Mouse (Mus musculus) liver, embryonic 15.5 days (tissue): Measurements from ENCODE around the gene Trappc2l. TPM values are rescaled to one million over a fixed set of nuclear protein-coding genes. Genes with fewer than 3 reads are reported as not detected.

ENCODE experiments used
- ATAC-seq: fragments of 200-750 bp; cut with Nextera tagmentation; 2 replicates; pipeline ENCODE4 v1.8.0; 2017; ENCODE audit warnings: moderate number of reproducible peaks, mild to moderate bottlenecking, moderate library complexity; ENCODE audit not compliant: insufficient read depth
- H3K27ac ChIP-seq: fragments of 300-500 bp; sonication (generic); replicated peaks from 2 replicates; pipeline ENCODE4 v1.5.1; 2015; ENCODE audit warnings: mild to moderate bottlenecking, inconsistent platforms
- H3K27me3 ChIP-seq: fragments of 300-500 bp; sonication (generic); 2 replicates; pipeline ENCODE4 v1.6.1; 2015; ENCODE audit warnings: mild to moderate bottlenecking, inconsistent platforms
- H3K36me3 ChIP-seq: fragments of 300-500 bp; sonication (generic); replicated peaks from 2 replicates; pipeline ENCODE4 v1.6.1; 2015; ENCODE audit warnings: moderate library complexity, mild to moderate bottlenecking, inconsistent platforms
- H3K4me1 ChIP-seq: fragments of 300-500 bp; sonication (generic); replicated peaks from 2 replicates; pipeline ENCODE4 v1.6.1; 2015; ENCODE audit warnings: inconsistent platforms
- H3K4me2 ChIP-seq: fragments of 300-500 bp; sonication (generic); 2 replicates; pipeline ENCODE4 v1.6.1; 2015; ENCODE audit warnings: moderate library complexity, mild to moderate bottlenecking, inconsistent platforms
- H3K4me3 ChIP-seq: fragments of 300-500 bp; sonication (generic); replicated peaks from 2 replicates; pipeline ENCODE4 v1.5.1; 2015; ENCODE audit warnings: mild to moderate bottlenecking, inconsistent platforms
- H3K9ac ChIP-seq: fragments of 300-500 bp; sonication (generic); 2 replicates; pipeline ENCODE4 v1.6.1; 2015; ENCODE audit warnings: moderate library complexity, mild to moderate bottlenecking, inconsistent platforms
- H3K9me3 ChIP-seq: fragments of 300-500 bp; sonication (generic); replicated peaks from 2 replicates; pipeline ENCODE4 v1.6.1; 2016; ENCODE audit warnings: inconsistent platforms
- WGBS: fragments of 180-500 bp; shearing (Covaris S2); methylation state at CpG from one replicate; pipeline ENCODE4 v1.1.7; 2015; ENCODE audit warnings: mixed read lengths; ENCODE audit not compliant: insufficient replicate concordance; 5-methylcytosine and 5-hydroxymethylcytosine counted together
- polyA plus RNA-seq: library from polyadenylated mRNA; unstranded; fragments of >200 nt; fragmentation: Nextera tagmentation; extraction: Ambion mirVana; gene quantifications from 2 replicates; pipeline ENCODE4 v1.2.1, GENCODE M21; 2015

Gene Trappc2l
- polyA plus RNA-seq, 1 experiment from 2014 or later, result 24.2 TPM

DNA sequence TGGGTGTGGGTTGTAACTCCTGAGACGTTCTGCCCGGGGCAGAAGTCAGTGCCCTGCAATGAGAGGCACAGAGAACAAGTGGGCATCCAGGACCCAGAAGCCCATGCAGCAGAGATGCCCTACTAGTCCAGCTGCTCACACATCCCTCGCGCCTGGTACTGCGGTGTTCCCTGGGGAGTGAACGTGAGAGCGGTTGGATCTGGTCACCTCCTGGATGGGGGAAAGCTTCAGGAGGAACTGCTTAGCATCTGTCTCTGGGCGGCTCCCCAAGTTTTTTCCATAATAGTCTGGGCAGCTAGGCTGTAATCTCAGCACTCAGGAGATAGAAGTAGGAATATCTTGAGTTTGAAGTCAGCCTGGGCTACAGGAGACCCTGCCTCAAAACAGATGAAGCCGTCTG lies 26.5 kb upstream of the Trappc2l start:
- 81% methylated on average over 9 of the region's 9 CpGs for WGBS
- Histone ChIP-seq H3K4me3 (no peak overlapping the region), H3K9ac (no peak overlapping the region), H3K4me2 (no peak overlapping the region), H3K27ac (no peak overlapping the region), H3K9me3 (no peaks in the 10 kb centered on the region), H3K4me1 (peaks cover 19% of the 10 kb centered on the region), H3K27me3 (no peaks in the 10 kb centered on the region), H3K36me3 (no peaks in the 10 kb centered on the region)
- no peak for ATAC-seq

DNA sequence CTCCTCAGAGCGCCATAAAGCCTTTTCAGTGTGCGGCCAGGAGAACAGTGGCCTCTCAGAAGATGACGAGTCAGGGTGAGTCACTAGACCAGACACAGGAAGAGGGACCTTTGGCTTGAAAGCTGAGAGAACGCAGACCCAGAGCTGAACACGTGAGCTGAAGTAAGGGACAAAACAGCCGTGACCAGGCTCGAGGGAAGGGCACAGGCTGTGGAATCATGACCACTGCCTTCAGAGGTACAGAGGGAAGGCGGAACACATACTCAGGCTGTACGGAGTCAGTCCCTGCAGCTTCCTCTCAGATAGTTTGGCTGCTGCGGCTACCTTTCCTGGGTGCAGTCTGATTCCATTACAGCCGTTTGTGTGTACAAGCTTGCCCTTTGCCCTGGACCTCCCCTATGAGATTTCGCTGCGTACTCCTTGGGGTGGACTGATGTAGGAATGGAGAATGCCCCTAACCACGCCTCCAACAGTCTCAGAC lies 26.0 kb upstream of the Trappc2l start:
- no peak; the same call in 1 of the 2 replicates for ATAC-seq
- Histone ChIP-seq H3K9ac (no peak overlapping the region), H3K4me3 (no peak overlapping the region), H3K9me3 (no peaks in the 10 kb centered on the region), H3K27me3 (no peaks in the 10 kb centered on the region), H3K36me3 (no peaks in the 10 kb centered on the region), H3K4me1 (peaks cover 19% of the 10 kb centered on the region), H3K27ac (no peak overlapping the region), H3K4me2 (peak overlapping the region; percentile 20)
- 45% methylated on average over 14 of the region's 14 CpGs for whole genome bisulfite sequencing

- Histone ChIP-seq H3K36me3 (no peaks in the 10 kb centered on the region), H3K4me3 (no peak overlapping the region), H3K27me3 (no peaks in the 10 kb centered on the region), H3K4me2 (no peak overlapping the region), H3K4me1 (peaks cover 19% of the 10 kb centered on the region), H3K9ac (no peak overlapping the region), H3K9me3 (no peaks in the 10 kb centered on the region), H3K27ac (no peak overlapping the region)
- no peak for ATAC-seq
- 65% methylated on average over 7 of the region's 7 CpGs for WGBS
These were observed 25.3 kb upstream of the Trappc2l start for GRCm38 (mm10) chr8:122586171-122586570.

DNA sequence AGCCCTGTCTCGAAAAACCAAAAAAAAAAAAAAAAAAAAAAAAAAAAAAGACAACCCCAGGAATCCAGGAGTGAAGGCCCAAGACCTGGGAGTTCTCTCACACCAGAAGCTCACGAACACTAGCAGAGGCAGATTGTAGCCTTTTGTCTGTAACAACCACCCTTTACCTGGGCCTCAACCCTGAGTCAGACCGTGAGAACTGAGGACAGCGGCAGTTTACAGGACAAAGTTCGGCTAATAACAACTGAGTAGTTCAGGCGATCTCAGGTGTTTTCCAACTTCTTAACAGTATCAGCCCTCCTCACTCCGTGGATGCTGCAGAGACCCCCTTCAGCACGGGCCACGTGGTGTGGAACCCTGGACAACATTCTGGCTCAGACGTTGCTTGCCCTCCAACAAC lies 24.7 kb upstream of the Trappc2l start:
- no peak for ATAC-seq
- no peak overlapping the region for H3K27ac ChIP-seq

DNA sequence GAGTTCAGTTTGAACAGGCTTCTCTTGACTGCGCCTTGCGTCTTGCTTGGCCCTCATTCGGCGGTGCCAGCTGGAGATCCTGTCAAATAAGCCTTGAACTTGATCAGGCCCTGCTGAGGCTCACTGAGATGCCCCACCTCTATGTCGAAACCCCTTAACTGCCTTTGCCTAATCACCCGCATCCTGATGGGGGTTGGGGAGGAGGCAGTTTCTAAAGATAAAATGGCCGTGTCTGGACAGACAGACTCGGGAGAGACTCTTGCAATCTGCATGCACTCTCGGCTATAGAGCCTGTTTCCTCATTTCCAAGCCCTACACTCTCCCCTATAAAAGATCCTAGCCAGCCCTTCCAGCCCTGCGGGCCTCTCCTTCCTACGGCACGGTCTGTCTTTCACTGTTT lies 18.2 kb upstream of the Trappc2l start:
- no peak overlapping the region for H3K9ac ChIP-seq
- no peaks in the 10 kb centered on the region for H3K9me3 ChIP-seq
- peak overlapping the region; percentile 55 for H3K27ac ChIP-seq
- 0 out of 2 replicates have a peak, but pooled peaks cover 4% of the 10 kb centered on the region for H3K36me3 ChIP-seq
- no peak overlapping the region for H3K4me3 ChIP-seq
- no peaks in the 10 kb centered on the region for H3K27me3 ChIP-seq
- H3K4me2 ChIP-seq, result peak overlapping the region; percentile 10; the same call in 1 of the 2 replicates
- ATAC-seq, result no peak
- 45% methylated on average over 12 of the region's 12 CpGs for WGBS
- peaks cover 12% of the 10 kb centered on the region for H3K4me1 ChIP-seq

More for the DNA sequence above, 24.7 kb upstream of the Trappc2l start:
- H3K4me3 ChIP-seq, result no peak overlapping the region
- H3K9ac ChIP-seq, result no peak overlapping the region
- no peaks in the 10 kb centered on the region for H3K9me3 ChIP-seq
- H3K4me1 ChIP-seq, result peaks cover 19% of the 10 kb centered on the region
- no peaks in the 10 kb centered on the region for H3K27me3 ChIP-seq
- no peak overlapping the region for H3K4me2 ChIP-seq
- H3K36me3 ChIP-seq, result no peaks in the 10 kb centered on the region
- 77% methylated on average over 10 of the region's 10 CpGs for WGBS

DNA sequence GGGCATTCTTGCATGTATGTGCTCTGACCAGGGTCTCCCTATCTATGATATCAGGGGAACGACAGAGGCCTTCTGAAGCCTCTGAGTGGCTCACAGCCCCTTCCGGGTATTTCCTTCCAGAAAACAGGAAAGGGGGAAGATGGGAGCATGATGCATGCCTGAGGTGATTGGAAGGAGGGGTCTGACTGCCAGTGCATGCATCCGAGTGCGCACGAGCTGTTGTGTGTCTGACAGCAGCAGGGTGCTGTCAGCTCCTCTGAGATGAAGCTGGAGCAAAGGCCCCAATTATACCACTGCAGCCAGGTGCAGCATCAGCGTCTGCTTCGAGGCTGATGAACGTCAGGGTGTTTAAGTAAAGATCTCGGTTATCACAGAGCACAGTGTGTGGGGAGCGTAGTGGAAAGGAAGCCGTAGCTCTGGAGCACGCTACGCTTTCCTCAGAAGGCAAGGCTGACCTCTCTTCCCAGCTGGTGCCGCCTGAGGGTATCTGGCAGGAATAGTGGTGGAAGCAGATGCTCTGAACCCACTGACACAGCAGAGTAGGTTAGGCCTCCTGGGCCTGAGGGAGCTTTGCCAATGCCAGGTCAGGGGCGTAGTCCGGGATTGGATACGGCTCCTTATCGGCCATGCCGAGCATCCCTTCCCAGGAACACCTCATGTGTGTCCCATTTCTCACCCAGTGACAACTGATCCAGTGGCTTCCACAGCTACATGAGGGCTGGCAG lies 17.5 kb upstream of the Trappc2l start:
- no peak for ATAC-seq
- Histone ChIP-seq H3K4me2 (peak overlapping the region; percentile 10; the same call in 1 of the 2 replicates), H3K4me3 (no peak overlapping the region), H3K9ac (no peak overlapping the region), H3K27me3 (no peaks in the 10 kb centered on the region), H3K27ac (peak overlapping the region; percentile 55), H3K9me3 (no peaks in the 10 kb centered on the region), H3K36me3 (peaks cover 11% of the 10 kb centered on the region; the same call in 1 of the 2 replicates), H3K4me1 (peaks cover 12% of the 10 kb centered on the region)
- WGBS, result 74% methylated on average over 19 of the region's 19 CpGs

- Histone ChIP-seq H3K4me1 (peaks cover 12% of the 10 kb centered on the region), H3K4me2 (no peak overlapping the region; the same call in 1 of the 2 replicates), H3K4me3 (no peak overlapping the region), H3K27me3 (no peaks in the 10 kb centered on the region), H3K36me3 (peaks cover 15% of the 10 kb centered on the region; the same call in 1 of the 2 replicates), H3K27ac (no peak overlapping the region; the same call in 1 of the 2 replicates), H3K9ac (no peak overlapping the region), H3K9me3 (no peaks in the 10 kb centered on the region)
- no peak for ATAC-seq
- 28% methylated on average over 4 of the region's 4 CpGs for WGBS
These were observed 15.4 kb upstream of the Trappc2l start for GRCm38 (mm10) chr8:122596031-122596430.

GRCm38 (mm10) chr8:122600666-122601065 lies 10.8 kb upstream of the Trappc2l start:
- no peak overlapping the region for H3K27ac ChIP-seq
- no peaks in the 10 kb centered on the region for H3K27me3 ChIP-seq
- H3K4me1 ChIP-seq, result no peaks in the 10 kb centered on the region; the same call in 1 of the 2 replicates
- H3K4me2 ChIP-seq, result no peak overlapping the region
- no peaks in the 10 kb centered on the region for H3K9me3 ChIP-seq
- 79% methylated on average over 9 of the region's 9 CpGs for WGBS
- H3K4me3 ChIP-seq, result no peak overlapping the region
- ATAC-seq, result no peak
- peaks cover 15% of the 10 kb centered on the region; the same call in 1 of the 2 replicates for H3K36me3 ChIP-seq
- H3K9ac ChIP-seq, result no peak overlapping the region

- no peak overlapping the region for H3K4me2 ChIP-seq
- 42% methylated on average over 1 of the region's 1 CpGs for WGBS
- H3K9me3 ChIP-seq, result no peaks in the 10 kb centered on the region
- H3K36me3 ChIP-seq, result no peaks in the 10 kb centered on the region
- no peaks in the 10 kb centered on the region for H3K27me3 ChIP-seq
- ATAC-seq, result no peak
- H3K9ac ChIP-seq, result no peak overlapping the region
- no peak overlapping the region for H3K4me3 ChIP-seq
- H3K27ac ChIP-seq, result no peak overlapping the region
- peaks cover 3% of the 10 kb centered on the region; the same call in 1 of the 2 replicates for H3K4me1 ChIP-seq
These were observed 6.8 kb upstream of the Trappc2l start for GRCm38 (mm10) chr8:122604640-122605039.

DNA sequence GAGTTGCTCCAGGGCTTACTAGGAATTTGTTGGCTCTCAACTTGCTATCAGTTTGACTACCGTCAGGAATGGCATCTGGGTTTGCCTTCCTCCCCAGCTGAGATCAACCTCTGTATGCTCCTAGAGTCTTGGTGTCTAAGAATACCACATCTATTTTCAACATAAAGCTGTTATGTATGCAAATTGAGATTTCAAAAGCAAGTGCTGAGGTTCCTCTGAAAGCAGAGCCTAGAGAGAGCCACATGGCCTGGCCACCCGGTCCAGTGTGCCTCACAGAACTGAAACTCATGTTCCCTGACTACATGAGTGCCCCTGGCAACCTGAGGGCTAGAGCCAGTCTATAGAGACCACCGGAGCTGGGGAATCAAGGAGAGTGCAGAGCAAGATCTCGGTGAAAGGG lies 6.1 kb upstream of the Trappc2l start:
- ATAC-seq, result no peak
- Histone ChIP-seq H3K36me3 (no peaks in the 10 kb centered on the region), H3K27ac (no peak overlapping the region), H3K4me1 (peaks cover 6% of the 10 kb centered on the region), H3K4me3 (no peak overlapping the region), H3K4me2 (no peak overlapping the region), H3K9ac (no peak overlapping the region), H3K27me3 (no peaks in the 10 kb centered on the region), H3K9me3 (no peaks in the 10 kb centered on the region)
- 62% methylated on average over 4 of the region's 4 CpGs for WGBS

GRCm38 (mm10) chr8:122606810-122607209 lies 4.6 kb upstream of the Trappc2l start:
- WGBS, result 74% methylated on average over 11 of the region's 12 CpGs
- Histone ChIP-seq H3K27ac (no peak overlapping the region), H3K27me3 (no peaks in the 10 kb centered on the region), H3K36me3 (no peaks in the 10 kb centered on the region), H3K4me3 (no peak overlapping the region), H3K4me2 (no peak overlapping the region), H3K4me1 (peaks cover 17% of the 10 kb centered on the region), H3K9ac (no peak overlapping the region), H3K9me3 (no peaks in the 10 kb centered on the region)
- ATAC-seq, result no peak
